In genomic region chr10:40147325-40148059, GRCm38 (mm10) we compare ENCODE assay signal across 29 mouse cellular contexts. TPM values are rescaled to one million over a fixed set of nuclear protein-coding genes. Genes with fewer than 3 reads are reported as not detected.
DNase-seq lines count a peak whose midpoint lies in the region; ATAC-seq and TF ChIP-seq lines count a peak whose summit lies in the region.
"Had no signal": no experiment of that assay in that cellular context is flagged by ENCODE, and none has a peak within 500 bp of the region (broad histone marks: within the 10 kb centered on the region; RNA-seq: fewer than 3 reads in every experiment).

No protein-coding gene starts in this region.

- H3K4me1 ChIP-seq in MEL (ENCODE audit: control insufficient read depth in 1 of 2, insufficient read depth in 2 of 2, low read length in 2 of 2) = peaks cover 39 to 50% of the 10 kb centered on the region in 2 experiments
- peaks cover 2% of the 10 kb centered on the region for H3K4me1 ChIP-seq in bone marrow, adult 2 months (ENCODE audit: control insufficient read depth, insufficient read depth, low read length)
- peaks cover 31% of the 10 kb centered on the region for H3K4me1 ChIP-seq in liver, embryonic 11.5 days (replicated peaks; ENCODE audit: control insufficient read depth, insufficient read depth, low read length)
- peaks cover 62% of the 10 kb centered on the region for H3K4me1 ChIP-seq in liver, embryonic 16.5 days (ENCODE audit: control insufficient read depth, low read depth, low read length)
- peaks cover 7% of the 10 kb centered on the region; the same call in 1 of the 2 replicates for H3K4me1 ChIP-seq in hindbrain, embryonic 10.5 days (replicated peaks)
- H3K4me1 ChIP-seq: hindbrain, embryonic 15.5 days; lung, embryonic 15.5 days; midbrain, embryonic 13.5 days had no signal

- WGBS in bone marrow, adult 2 months = 77% methylated on average over 8 of the region's 8 CpGs
- 69% methylated on average over 8 of the region's 8 CpGs for WGBS in liver, embryonic 11.5 days
- 53% methylated on average over 8 of the region's 8 CpGs for WGBS in liver, embryonic 16.5 days (ENCODE audit: insufficient replicate concordance)
- WGBS in hindbrain, embryonic 10.5 days = 81% methylated on average over 8 of the region's 8 CpGs

- no peak for TF ChIP-seq CTCF in MEL (IDR thresholded peaks at IDR 0.05 in 2 of 3, conservative IDR thresholded peaks at IDR 0.05 in 1 of 3; ENCODE audit: control insufficient read depth in 1 of 3, insufficient read depth in 1 of 3, low read depth in 2 of 3, low read length in 3 of 3, poor library complexity in 1 of 3, severe bottlenecking in 1 of 3)
- TF ChIP-seq CTCF in bone marrow, adult 2 months (IDR thresholded peaks at IDR 0.05; ENCODE audit: control insufficient read depth, insufficient read depth, low read length) = no peak

- DNase-seq in MEL (ENCODE audit: low read depth, low spot score) = peak; percentile 33
- DNase-seq in liver, embryonic 11.5 days (ENCODE audit: low spot score) = peak; percentile 25
- DNase-seq in natural killer cell, adult 2 months (ENCODE audit: low spot score in 2 of 2) = no peak
- DNase-seq in lung, postnatal 10 days = no peak
- no peak for DNase-seq in hindbrain, embryonic 10.5 days (ENCODE audit: low spot score)
- DNase-seq in layer of hippocampus, adult 11-12 months (ENCODE audit: low spot score) = no peak
- DNase-seq: adrenal gland, adult 8-10 months; B cell, adult 2 months; cerebellum, adult 11 months; cerebellum, adult 9-10 months; cerebellum, postnatal 36 days; kidney, adult 18-20 months; kidney, postnatal 4 days; layer of hippocampus, postnatal 36 days; lung, postnatal 36 days; retina, postnatal 1 day; right cerebral cortex, postnatal 14 days; thymus, adult 2 months; thymus, postnatal 4 days had no signal

- ATAC-seq in liver, embryonic 11.5 days (replicated peaks; ENCODE audit: low FRiP score) = peak; percentile 76
- ATAC-seq in liver, embryonic 16.5 days (ENCODE audit: low read depth) = peak; percentile 75
- ATAC-seq: forebrain, embryonic 16.5 days; midbrain, embryonic 13.5 days had no signal

- no peaks in the 10 kb centered on the region for H3K27me3 ChIP-seq in MEL (ENCODE audit: control insufficient read depth in 1 of 2, insufficient read depth in 2 of 2, low read length in 2 of 2)
- no peaks in the 10 kb centered on the region for H3K27me3 ChIP-seq in liver, embryonic 11.5 days (replicated peaks; ENCODE audit: control insufficient read depth, insufficient read depth, low read length)
- H3K27me3 ChIP-seq in liver, embryonic 16.5 days (ENCODE audit: control insufficient read depth, insufficient read depth, low read depth, low read length) = no peaks in the 10 kb centered on the region
- H3K27me3 ChIP-seq in hindbrain, embryonic 10.5 days (ENCODE audit: insufficient read depth, poor library complexity, severe bottlenecking) = no peaks in the 10 kb centered on the region
- H3K27me3 ChIP-seq: hindbrain, embryonic 15.5 days; limb, embryonic 15.5 days; megakaryocyte, embryonic 14.5 days; midbrain, embryonic 13.5 days had no signal

- no peak overlapping the region for H3K4me2 ChIP-seq in liver, embryonic 11.5 days
- H3K4me2 ChIP-seq in liver, embryonic 16.5 days (ENCODE audit: low read depth, low read length) = peak overlapping the region; percentile 62
- H3K4me2 ChIP-seq: hindbrain, embryonic 15.5 days; limb, embryonic 15.5 days; lung, embryonic 15.5 days; midbrain, embryonic 13.5 days had no signal

- no peak for TF ChIP-seq RAD21 in MEL (IDR thresholded peaks at IDR 0.05; ENCODE audit: low read depth, low read length)

- TF ChIP-seq POLR2A in MEL (IDR thresholded peaks at IDR 0.05; ENCODE audit: control insufficient read depth in 1 of 2, insufficient read depth in 1 of 2, low read depth in 1 of 2, low read length in 2 of 2, poor library complexity in 1 of 2) = no peak
- TF ChIP-seq POLR2A in bone marrow, adult 2 months (IDR thresholded peaks at IDR 0.05; ENCODE audit: borderline replicate concordance, control insufficient read depth, low read depth, low read length) = no peak

- no peaks in the 10 kb centered on the region for H3K79me2 ChIP-seq in MEL (ENCODE audit: control insufficient read depth, insufficient read depth, low read length, poor library complexity)

- H3K9ac ChIP-seq in MEL (ENCODE audit: control insufficient read depth, low read depth, low read length, poor library complexity, severe bottlenecking) = no peak overlapping the region
- H3K9ac ChIP-seq in liver, embryonic 11.5 days (ENCODE audit: low read depth, low read length) = no peak overlapping the region
- H3K9ac ChIP-seq in liver, embryonic 16.5 days (ENCODE audit: low read depth, low read length) = peak overlapping the region; percentile 60
- H3K9ac ChIP-seq: hindbrain, embryonic 15.5 days; limb, embryonic 15.5 days; lung, embryonic 15.5 days; midbrain, embryonic 13.5 days had no signal

- TF ChIP-seq EP300 in MEL (IDR thresholded peaks at IDR 0.05; ENCODE audit: low read depth in 1 of 2, low read length in 2 of 2) = peak; percentile 46 to 63; a peak in 3 of 4 replicates

- H3K27ac ChIP-seq in MEL (ENCODE audit: control insufficient read depth, low read depth, low read length) = peak overlapping the region; percentile 71; the same call in 1 of the 2 replicates
- peak overlapping the region; percentile 77 for H3K27ac ChIP-seq in bone marrow, adult 2 months (ENCODE audit: control insufficient read depth, insufficient read depth, low read depth, low read length, poor library complexity)
- peak overlapping the region; percentile 62 for H3K27ac ChIP-seq in liver, embryonic 11.5 days (ENCODE audit: low read depth, low read length)
- peak overlapping the region; percentile 95 for H3K27ac ChIP-seq in liver, embryonic 16.5 days (ENCODE audit: low read length)
- no peak overlapping the region for H3K27ac ChIP-seq in hindbrain, embryonic 10.5 days
- H3K27ac ChIP-seq: hindbrain, embryonic 15.5 days; kidney, postnatal 0 days; limb, embryonic 10.5 days; limb, embryonic 15.5 days; lung, embryonic 15.5 days; midbrain, embryonic 13.5 days had no signal

- H3K9me3 ChIP-seq in MEL (replicated peaks; ENCODE audit: insufficient read depth, low read length) = no peaks in the 10 kb centered on the region
- H3K9me3 ChIP-seq in liver, embryonic 11.5 days (ENCODE audit: control insufficient read depth, low read length) = no peaks in the 10 kb centered on the region
- H3K9me3 ChIP-seq in liver, embryonic 16.5 days (replicated peaks; ENCODE audit: control insufficient read depth, low read length) = no peaks in the 10 kb centered on the region
- H3K9me3 ChIP-seq in hindbrain, embryonic 10.5 days = no peaks in the 10 kb centered on the region
- H3K9me3 ChIP-seq: hindbrain, embryonic 15.5 days; limb, embryonic 10.5 days; limb, embryonic 15.5 days; lung, embryonic 15.5 days; megakaryocyte, embryonic 14.5 days; midbrain, embryonic 13.5 days had no signal

- H3K4me3 ChIP-seq in MEL (ENCODE audit: control insufficient read depth in 1 of 2, insufficient read depth in 1 of 2, low read depth in 2 of 2, low read length in 2 of 2) = no peak overlapping the region
- no peak overlapping the region for H3K4me3 ChIP-seq in bone marrow, adult 2 months (replicated peaks; ENCODE audit: control insufficient read depth, low read depth, low read length)
- H3K4me3 ChIP-seq in liver, embryonic 11.5 days (ENCODE audit: low read depth, low read length) = no peak overlapping the region
- peak overlapping the region; percentile 19; the same call in 1 of the 2 replicates for H3K4me3 ChIP-seq in liver, embryonic 16.5 days (ENCODE audit: low read depth, low read length)
- H3K4me3 ChIP-seq in hindbrain, embryonic 10.5 days = no peak overlapping the region
- H3K4me3 ChIP-seq: hindbrain, embryonic 15.5 days; limb, embryonic 10.5 days; limb, embryonic 15.5 days; lung, embryonic 15.5 days; megakaryocyte, embryonic 14.5 days; midbrain, embryonic 13.5 days had no signal

- peaks cover 0 to 50% of the 10 kb centered on the region in 2 experiments; a peak in 2 of 4 replicates for H3K36me3 ChIP-seq in MEL (ENCODE audit: control insufficient read depth in 1 of 2, insufficient read depth in 2 of 2, low read length in 2 of 2)
- no peaks in the 10 kb centered on the region for H3K36me3 ChIP-seq in liver, embryonic 11.5 days (ENCODE audit: control insufficient read depth, insufficient read depth, low read length)
- no peaks in the 10 kb centered on the region for H3K36me3 ChIP-seq in liver, embryonic 16.5 days (ENCODE audit: control insufficient read depth, insufficient read depth)
- H3K36me3 ChIP-seq in hindbrain, embryonic 10.5 days = no peaks in the 10 kb centered on the region
- H3K36me3 ChIP-seq: hindbrain, embryonic 15.5 days; limb, embryonic 10.5 days; limb, embryonic 15.5 days; lung, embryonic 15.5 days; midbrain, embryonic 13.5 days had no signal

TF ChIP-seq in MEL, 35 proteins besides CTCF, POLR2A, EP300 and RAD21 (continues in another document):
- TF ChIP-seq ZMIZ1 (IDR thresholded peaks at IDR 0.05; ENCODE audit: low read depth, low read length) = no peak
- no peak for TF ChIP-seq MAX (IDR thresholded peaks at IDR 0.05; ENCODE audit: low read length)
- no peak for TF ChIP-seq MYB (IDR thresholded peaks at IDR 0.05; ENCODE audit: low read depth, low read length)
- peak; percentile 19; the same call in 1 of the 2 replicates for TF ChIP-seq TAL1 (IDR thresholded peaks at IDR 0.05; ENCODE audit: low read length)
- TF ChIP-seq ZKSCAN1 (IDR thresholded peaks at IDR 0.05; ENCODE audit: low read depth, low read length) = no peak
- TF ChIP-seq HCFC1 (IDR thresholded peaks at IDR 0.05; ENCODE audit: low read depth, low read length) = no peak
- no peak for TF ChIP-seq CHD2 (IDR thresholded peaks at IDR 0.05; ENCODE audit: low read length)
- no peak for TF ChIP-seq MAZ (IDR thresholded peaks at IDR 0.05; ENCODE audit: low read depth, low read length)
- no peak for TF ChIP-seq NELFE (IDR thresholded peaks at IDR 0.05; ENCODE audit: low read depth, low read length)
- no peak for TF ChIP-seq CHD1 (IDR thresholded peaks at IDR 0.05; ENCODE audit: low read depth, low read length)
- peak; percentile 60; the same call in 1 of the 2 replicates for TF ChIP-seq GATA1 (IDR thresholded peaks at IDR 0.05; ENCODE audit: low read depth, low read length)
- no peak for TF ChIP-seq JUND (IDR thresholded peaks at IDR 0.05; ENCODE audit: low read depth, low read length)
- no peak for TF ChIP-seq KAT2A (conservative IDR thresholded peaks at IDR 0.05; ENCODE audit: low read depth, low read length)

RNA-seq across cellular contexts. Expression of gene Slc16a10, which starts 5.4 kb away (rescaled TPM):
- total RNA-seq in MEL (2012; rRNA removed) = 13.2 TPM in 2 replicates
- polyA plus RNA-seq in MEL (2012; ENCODE audit: insufficient read depth in 1 of 2, insufficient read length in 2 of 2, low read depth in 1 of 2, low replicate concordance in 2 of 2, missing spikeins in 1 of 2) = 10 to 100 TPM in 1 of 2 experiments, not detected in 1; 17.9 TPM
- 24.6 and 48.9 TPM in 2 replicates for polyA plus RNA-seq in bone marrow, adult 2 months (2011; ENCODE audit: insufficient read depth, insufficient read length, low replicate concordance, missing spikeins)
- 46.9 and 49.2 TPM in 2 replicates for polyA plus RNA-seq in liver, embryonic 11.5 days (2014; fragmentation: Nextera tagmentation; extraction: Ambion mirVana)
- 73.1 and 75.2 TPM in 2 replicates for polyA plus RNA-seq in liver, embryonic 16.5 days (2015; fragmentation: Nextera tagmentation; extraction: Ambion mirVana)
- 8.7 and 10.3 TPM in 2 replicates for polyA plus RNA-seq in hindbrain, embryonic 10.5 days (2016; fragmentation: Nextera tagmentation; extraction: Ambion mirVana)

Comparison
In these comparisons a context has a peak if more than half of its experiments do, and no peak if none do; other contexts are left out.
1. DNase-seq: peak in MEL (single experiment) and liver, embryonic 11.5 days (single experiment); none in natural killer cell, adult 2 months (0 of 2), lung, postnatal 10 days (single experiment), hindbrain, embryonic 10.5 days (single experiment) and layer of hippocampus, adult 11-12 months (single experiment).